Mouse (Mus musculus) testis, adult 2 months (tissue): ENCODE measurements around the gene Lmna. TPM values are rescaled to one million over a fixed set of nuclear protein-coding genes. Genes with fewer than 3 reads are reported as not detected.

Experiments
- H3K27ac ChIP-seq: fragments of 200-500 bp; 2 replicates; pipeline ENCODE4 v1.5.1; 2012; ENCODE audit warnings: low read depth, low read length; ENCODE audit not compliant: control insufficient read depth, insufficient read depth
- H3K27me3 ChIP-seq: fragments of 200-500 bp; 2 replicates; pipeline ENCODE4 v1.6.1; 2012; ENCODE audit warnings: mild to moderate bottlenecking, low read length, moderate library complexity; ENCODE audit not compliant: control insufficient read depth, insufficient read depth
- H3K36me3 ChIP-seq: fragments of 200-500 bp; 2 replicates; pipeline ENCODE4 v1.6.1; 2012; ENCODE audit warnings: mild to moderate bottlenecking, low read length; ENCODE audit not compliant: control insufficient read depth, insufficient read depth
- H3K4me1 ChIP-seq: fragments of 200-500 bp; 2 replicates; pipeline ENCODE4 v1.6.1; 2012; ENCODE audit warnings: low read length; ENCODE audit not compliant: control insufficient read depth, insufficient read depth
- H3K4me3 ChIP-seq: fragments of 200-500 bp; 2 replicates; pipeline ENCODE4 v1.5.1; 2012; ENCODE audit warnings: low read depth, mild to moderate bottlenecking, low read length, moderate library complexity, mixed read lengths; ENCODE audit not compliant: control insufficient read depth
- CTCF ChIP-seq: fragments of 200-500 bp; IDR thresholded peaks from 2 replicates; pipeline ENCODE4 v1.5.1; 2012; ENCODE audit warnings: low read depth, mild to moderate bottlenecking, inconsistent platforms, low read length, moderate library complexity; ENCODE audit not compliant: control insufficient read depth, insufficient read depth, insufficient replicate concordance
- POLR2A ChIP-seq: fragments of 200-500 bp; IDR thresholded peaks from 2 replicates; pipeline ENCODE4 v1.6.1; 2012; ENCODE audit warnings: low read depth, mild to moderate bottlenecking, inconsistent platforms, low read length, moderate library complexity; ENCODE audit not compliant: control insufficient read depth
- polyA plus RNA-seq: library from polyadenylated mRNA; depleted of rRNA; stranded (reverse); fragments of >200 nt; gene quantifications from 2 replicates; pipeline ENCODE4 v1.2.3, GENCODE M21; 2012

The Lmna gene
- polyA plus RNA-seq, 1 experiment, result 14.4 TPM

GRCm38 (mm10) chr3:88467116-88467824 lies 42.5 kb downstream of the Lmna start:
- TF ChIP-seq POLR2A (no peak), CTCF (peak; percentile 87)
- Histone ChIP-seq H3K4me1 (peaks cover 2% of the 10 kb centered on the region; the same call in 1 of the 2 replicates), H3K27ac (peak overlapping the region; percentile 10; the same call in 1 of the 2 replicates), H3K27me3 (no peaks in the 10 kb centered on the region), H3K36me3 (no peaks in the 10 kb centered on the region), H3K4me3 (peak overlapping the region; percentile 72)

GRCm38 (mm10) chr3:88465127-88465526 lies 44.6 kb downstream of the Lmna start:
- H3K4me3 ChIP-seq, result no peak overlapping the region
- no peaks in the 10 kb centered on the region for H3K36me3 ChIP-seq
- no peaks in the 10 kb centered on the region for H3K27me3 ChIP-seq
- TF ChIP-seq POLR2A (no peak), CTCF (no peak)
- H3K27ac ChIP-seq, result no peak overlapping the region
- peaks cover 2% of the 10 kb centered on the region; the same call in 1 of the 2 replicates for H3K4me1 ChIP-seq

GRCm38 (mm10) chr3:88464425-88464824 lies 45.3 kb downstream of the Lmna start:
- Histone ChIP-seq H3K27ac (no peak overlapping the region), H3K36me3 (no peaks in the 10 kb centered on the region)
- no peak for TF ChIP-seq POLR2A

GRCm38 (mm10) chr3:88460983-88461696 lies 48.6 kb downstream of the Lmna start, which contains the start of gene Sema4a:
Gene Sema4a (minus strand): TSS chr3:88461182.
- H3K4me1 ChIP-seq, result peaks cover 5% of the 10 kb centered on the region
- H3K4me3 ChIP-seq, result no peak within 1 kb of the TSS
- no peak within 1 kb of the TSS for H3K27ac ChIP-seq
- no peaks in the 10 kb centered on the region for H3K36me3 ChIP-seq
- TF ChIP-seq POLR2A (no peak), CTCF (no peak)
- H3K27me3 ChIP-seq, result no peaks in the 10 kb centered on the region

More at GRCm38 (mm10) chr3:88464425-88464824, 45.3 kb downstream of the Lmna start:
- H3K4me1 ChIP-seq, result peaks cover 2% of the 10 kb centered on the region; the same call in 1 of the 2 replicates
- H3K27me3 ChIP-seq, result no peaks in the 10 kb centered on the region
- H3K4me3 ChIP-seq, result no peak overlapping the region

- H3K27ac ChIP-seq, result no peak overlapping the region
- no peaks in the 10 kb centered on the region for H3K36me3 ChIP-seq
- TF ChIP-seq CTCF (no peak), POLR2A (no peak)
- H3K4me3 ChIP-seq, result no peak overlapping the region
- peaks cover 7% of the 10 kb centered on the region for H3K4me1 ChIP-seq
- H3K27me3 ChIP-seq, result no peaks in the 10 kb centered on the region
Observed at GRCm38 (mm10) chr3:88460029-88460428, 49.7 kb downstream of the Lmna start.

- no peak; the same call in 1 of the 2 replicates for TF ChIP-seq POLR2A
- peak overlapping the region; percentile 64 for H3K4me3 ChIP-seq
- no peaks in the 10 kb centered on the region for H3K27me3 ChIP-seq
- peaks cover 7% of the 10 kb centered on the region for H3K4me1 ChIP-seq
- no peak overlapping the region for H3K27ac ChIP-seq
- no peaks in the 10 kb centered on the region for H3K36me3 ChIP-seq
Observed at GRCm38 (mm10) chr3:88458778-88459219, 51.0 kb downstream of the Lmna start.

GRCm38 (mm10) chr3:88456746-88457532 lies 52.8 kb downstream of the Lmna start:
- no peaks in the 10 kb centered on the region for H3K36me3 ChIP-seq
- H3K27me3 ChIP-seq, result no peaks in the 10 kb centered on the region
- peaks cover 7% of the 10 kb centered on the region for H3K4me1 ChIP-seq
- no peak overlapping the region for H3K27ac ChIP-seq
- TF ChIP-seq CTCF (no peak), POLR2A (no peak)
- 0 out of 2 replicates have a peak overlapping the region, but pooled peaks have one; percentile 4 for H3K4me3 ChIP-seq
